Mouse (Mus musculus) cerebellum, adult 2 months (tissue): ENCODE measurements at regions not wholly inside any gene's neighbourhood (a gene's known extent, or its start where the extent isn't known, plus 50 kb on each side); places are given as distances from the start of the nearest gene placed in this dataset.

ENCODE experiments used
- CTCF ChIP-seq: fragments of 200-500 bp; IDR thresholded peaks from 2 replicates; pipeline ENCODE4 v1.5.1; 2011; ENCODE audit warnings: low read depth, mild to moderate bottlenecking, control low read depth, low read length, moderate library complexity, borderline replicate concordance; ENCODE audit not compliant: insufficient read depth
- POLR2A ChIP-seq: fragments of 200-500 bp; IDR thresholded peaks from 2 replicates; pipeline ENCODE4 v1.6.1; 2011; ENCODE audit warnings: low read length, control low read depth, borderline replicate concordance; ENCODE audit not compliant: insufficient read depth

DNA sequence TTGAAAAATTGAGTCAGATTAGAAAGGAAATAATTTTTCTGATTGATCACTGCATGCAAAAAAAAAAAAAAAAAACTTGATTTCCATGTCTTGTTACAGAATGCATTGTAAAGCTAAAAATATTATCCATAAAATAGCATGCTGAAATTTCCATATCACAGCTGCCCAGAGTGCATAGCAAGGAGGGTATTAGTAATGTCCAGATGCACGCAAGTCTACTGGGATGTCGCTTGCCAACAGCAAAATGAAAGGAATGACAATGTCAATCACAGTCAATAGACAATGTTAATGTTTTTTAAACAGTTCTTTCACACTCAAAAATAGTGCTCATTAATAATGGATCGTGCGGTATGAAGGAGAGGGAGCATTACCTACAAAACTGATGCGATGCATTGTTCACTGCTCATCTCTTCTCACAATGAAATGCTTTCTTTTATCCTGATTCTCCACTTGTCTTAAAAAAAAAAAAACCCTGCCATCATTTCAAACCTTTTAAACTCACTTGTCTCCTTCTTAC lies 966.8 kb upstream of the Epha7 start:
- no peak for TF ChIP-seq CTCF
- TF ChIP-seq POLR2A: no peak
